Mouse (Mus musculus): ENCODE results near the gene Pgrmc2.

DNA sequence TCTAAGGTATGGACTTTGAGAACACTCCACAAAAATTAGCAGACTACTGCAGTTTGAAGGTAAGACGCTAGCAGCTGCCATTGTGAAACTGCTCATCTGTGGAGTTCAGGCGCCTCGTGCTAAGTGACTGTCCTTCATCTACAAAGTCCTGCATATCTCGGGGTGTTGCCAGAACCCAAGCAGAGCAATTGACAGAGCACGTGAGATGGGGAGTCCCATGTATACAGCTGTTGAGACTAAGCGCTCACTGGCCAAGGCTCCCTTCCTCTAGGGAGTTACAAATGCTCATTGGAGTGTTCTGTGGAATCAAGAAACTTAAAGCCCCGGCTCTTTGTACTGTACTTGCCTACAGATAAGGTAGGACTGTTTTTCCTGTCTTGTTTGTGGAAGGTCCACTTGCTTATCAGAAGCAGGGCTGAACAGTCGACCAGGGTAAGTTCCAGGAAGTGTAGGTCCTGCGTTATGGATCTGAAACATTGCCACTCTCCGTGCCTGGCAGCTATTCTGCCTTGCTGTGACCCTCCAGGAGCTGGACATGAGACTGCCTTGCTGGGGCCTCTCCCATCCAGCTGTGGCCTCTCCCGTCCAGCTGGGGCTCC is 39.0 kb downstream of the Pgrmc2 start:
- TF ChIP-seq GATA1 (IDR thresholded peaks at IDR 0.05; ENCODE audit: low read length): no peak
- TF ChIP-seq TAL1 (IDR thresholded peaks at IDR 0.05; ENCODE audit: low read length): no peak

Data from erythroblast, embryonic 14.5 days (primary cell).